Mouse (Mus musculus) intestine, embryonic 16.5 days (tissue): ENCODE data around the gene Mfn1. TPM values are rescaled to one million over a fixed set of nuclear protein-coding genes. Genes with fewer than 3 reads are reported as not detected.

Source experiments
- ATAC-seq: fragments of 200-750 bp; cut with Nextera tagmentation; 2 replicates; pipeline ENCODE4 v1.8.0; 2017; ENCODE audit warnings: moderate TSS enrichment, moderate library complexity
- H3K27ac ChIP-seq: fragments of 300-500 bp; sonication (generic); 2 replicates; pipeline ENCODE4 v1.5.1; 2014; ENCODE audit warnings: mild to moderate bottlenecking, low read length
- H3K27me3 ChIP-seq: fragments of 300-500 bp; sonication (generic); replicated peaks from 2 replicates; pipeline ENCODE4 v1.6.1; 2014; ENCODE audit warnings: low read length, control low read depth, mixed read lengths; ENCODE audit not compliant: control insufficient read depth, insufficient read depth
- H3K36me3 ChIP-seq: fragments of 300-500 bp; sonication (generic); 2 replicates; pipeline ENCODE4 v1.6.1; 2014; ENCODE audit warnings: low read length, control low read depth; ENCODE audit not compliant: control insufficient read depth, insufficient read depth
- H3K4me1 ChIP-seq: fragments of 300-500 bp; sonication (generic); 2 replicates; pipeline ENCODE4 v1.6.1; 2014; ENCODE audit warnings: low read length, control low read depth, mixed read lengths; ENCODE audit not compliant: control insufficient read depth, insufficient read depth
- H3K4me2 ChIP-seq: fragments of 300-500 bp; sonication (generic); 2 replicates; pipeline ENCODE4 v1.6.1; 2014; ENCODE audit warnings: low read depth, low read length, control low read depth
- H3K4me3 ChIP-seq: fragments of 300-500 bp; sonication (generic); 2 replicates; pipeline ENCODE4 v1.5.1; 2014; ENCODE audit warnings: mild to moderate bottlenecking, low read length
- H3K9ac ChIP-seq: fragments of 300-500 bp; sonication (generic); 2 replicates; pipeline ENCODE4 v1.6.1; 2014; ENCODE audit warnings: low read depth, low read length
- H3K9me3 ChIP-seq: fragments of 300-500 bp; sonication (generic); 2 replicates; pipeline ENCODE4 v1.6.1; 2016; ENCODE audit warnings: low read length, control low read depth; ENCODE audit not compliant: control insufficient read depth
- WGBS: fragments of 180-500 bp; shearing (Covaris S2); extraction: QIAGEN DNeasy Blood & Tissue Kit; methylation state at CpG from one replicate; pipeline ENCODE4 v1.1.7; 2014; 5-methylcytosine and 5-hydroxymethylcytosine counted together
- polyA plus RNA-seq: library from polyadenylated mRNA; unstranded; fragments of >200 nt; fragmentation: Nextera tagmentation; extraction: Ambion mirVana; gene quantifications from 2 replicates; pipeline ENCODE4 v1.2.1, GENCODE M21; 2015

The Mfn1 gene
- polyA plus RNA-seq, 1 experiment from 2014 or later = 29.4 TPM

DNA sequence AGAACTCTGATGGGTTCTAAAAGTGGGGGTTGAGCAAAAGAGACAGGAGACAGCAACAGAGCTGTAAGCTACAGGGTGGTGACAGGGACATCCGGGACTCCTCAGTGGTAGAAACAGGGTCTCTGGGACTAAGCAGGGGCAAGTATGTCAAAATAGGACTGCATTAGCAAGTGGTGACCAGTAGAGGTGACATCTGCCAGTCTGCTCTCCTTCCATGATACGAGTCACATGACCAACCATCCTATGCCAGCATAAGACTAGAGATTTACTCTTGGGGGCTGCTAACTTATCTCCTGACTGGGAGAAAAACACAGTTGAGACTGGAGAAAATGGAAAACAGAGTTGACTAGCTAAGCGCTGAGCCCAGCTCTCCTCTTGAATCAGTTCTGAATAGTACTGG, 57.0 kb downstream of the Mfn1 start:
- WGBS = 91% methylated on average over 3 of the region's 3 CpGs
- Histone ChIP-seq H3K27ac (no peak overlapping the region), H3K4me1 (no peaks in the 10 kb centered on the region), H3K27me3 (no peaks in the 10 kb centered on the region), H3K36me3 (peaks cover 3% of the 10 kb centered on the region; the same call in 1 of the 2 replicates), H3K9me3 (no peaks in the 10 kb centered on the region), H3K4me3 (no peak overlapping the region), H3K4me2 (no peak overlapping the region), H3K9ac (no peak overlapping the region)
- ATAC-seq = no peak

DNA sequence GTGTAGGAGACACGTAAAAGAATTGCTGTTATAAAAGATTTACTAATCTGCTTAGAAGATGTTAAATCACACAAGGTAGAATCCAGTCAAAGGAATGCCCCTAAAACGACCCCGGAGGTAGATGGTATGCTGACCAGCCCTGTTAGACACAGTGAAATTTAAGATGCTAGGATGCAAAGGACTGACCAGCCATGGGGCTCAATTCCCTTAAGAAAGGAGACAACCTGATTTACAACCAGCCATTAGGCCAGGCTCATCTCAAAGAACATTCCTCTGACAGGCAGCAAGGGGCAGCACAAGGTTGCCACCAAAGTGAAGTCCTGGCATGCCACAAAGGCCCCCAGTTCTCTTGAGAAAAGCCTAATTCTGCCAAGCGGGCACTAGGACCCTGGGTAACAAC, 65.8 kb downstream of the Mfn1 start:
- WGBS = 49% methylated on average over 4 of the region's 4 CpGs
- Histone ChIP-seq H3K27ac (no peak overlapping the region), H3K4me2 (no peak overlapping the region), H3K4me1 (no peaks in the 10 kb centered on the region), H3K9me3 (no peaks in the 10 kb centered on the region), H3K9ac (no peak overlapping the region), H3K27me3 (no peaks in the 10 kb centered on the region), H3K36me3 (no peaks in the 10 kb centered on the region), H3K4me3 (no peak overlapping the region)
- ATAC-seq = no peak

DNA sequence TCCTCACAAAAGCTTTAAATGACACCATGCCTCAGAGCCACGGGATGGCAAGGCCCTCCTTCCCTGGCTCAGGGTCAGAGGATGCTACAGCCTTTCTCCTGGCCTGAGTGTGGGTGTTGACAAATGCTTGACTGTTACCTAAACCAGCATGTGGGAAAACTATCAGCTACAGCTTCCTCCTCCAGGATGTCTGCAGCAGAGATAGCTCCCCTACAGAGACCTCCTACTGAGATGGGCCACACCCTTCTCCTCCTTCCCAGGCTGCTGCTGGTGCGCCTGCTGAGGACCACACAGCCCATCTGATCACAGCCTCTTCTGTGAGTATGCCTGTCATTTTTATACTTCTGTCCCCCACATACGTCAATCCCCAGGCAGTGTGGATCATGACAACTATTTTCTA, 70.1 kb downstream of the Mfn1 start:
- WGBS = 63% methylated on average over 3 of the region's 3 CpGs
- Histone ChIP-seq H3K4me2 (no peak overlapping the region), H3K9me3 (no peaks in the 10 kb centered on the region), H3K4me1 (no peaks in the 10 kb centered on the region), H3K36me3 (no peaks in the 10 kb centered on the region), H3K27ac (no peak overlapping the region), H3K9ac (no peak overlapping the region), H3K4me3 (no peak overlapping the region), H3K27me3 (no peaks in the 10 kb centered on the region)
- ATAC-seq = no peak

DNA sequence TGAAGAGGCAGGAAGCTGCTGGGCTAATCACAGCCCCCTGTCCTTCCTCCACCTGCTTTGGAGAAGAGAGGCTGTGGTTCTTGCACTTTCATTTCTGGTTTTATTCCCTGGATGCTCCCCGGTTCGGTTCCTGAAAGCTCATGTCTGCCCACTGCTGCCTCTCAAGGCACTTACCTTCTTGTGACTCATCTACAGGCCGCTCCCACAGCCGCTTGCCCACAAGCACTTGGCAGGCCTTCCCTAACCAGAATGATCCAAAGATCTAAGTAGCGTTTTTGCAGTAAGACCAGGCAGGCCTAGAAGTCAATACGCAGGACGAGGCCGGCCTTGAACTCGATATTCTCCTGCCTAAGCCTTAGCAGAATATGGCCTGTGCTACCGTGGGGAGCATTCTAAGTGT, 71.8 kb downstream of the Mfn1 start:
- WGBS = 89% methylated on average over 10 of the region's 10 CpGs

DNA sequence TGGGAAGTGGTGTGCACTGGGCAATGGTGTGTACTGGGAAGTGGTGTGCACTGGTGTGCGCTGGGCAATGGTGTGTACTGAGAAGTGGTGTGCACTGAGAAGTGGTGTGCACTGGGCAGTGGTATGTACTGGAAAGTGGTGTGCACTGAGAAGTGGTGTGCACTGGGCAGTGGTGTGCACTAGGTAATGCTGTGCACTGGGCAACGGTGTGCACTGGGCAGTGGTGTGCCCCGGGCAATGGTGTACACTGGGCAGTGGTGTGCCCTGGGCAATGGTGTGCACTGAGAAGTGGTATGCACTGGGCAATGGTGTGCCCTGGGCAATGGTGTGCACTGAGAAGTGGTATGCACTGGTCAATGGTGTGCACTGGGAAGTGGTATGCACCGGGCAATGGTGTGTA, 80.0 kb downstream of the Mfn1 start:
- Histone ChIP-seq H3K4me2 (no peak overlapping the region), H3K4me1 (no peaks in the 10 kb centered on the region), H3K36me3 (no peaks in the 10 kb centered on the region), H3K4me3 (no peak overlapping the region), H3K9ac (no peak overlapping the region), H3K27ac (no peak overlapping the region), H3K27me3 (no peaks in the 10 kb centered on the region), H3K9me3 (no peaks in the 10 kb centered on the region)
- ATAC-seq = no peak
- 92% methylated on average over 4 of the region's 4 CpGs for WGBS

More for the DNA sequence above, 71.8 kb downstream of the Mfn1 start:
- ATAC-seq = no peak
- Histone ChIP-seq H3K9ac (no peak overlapping the region), H3K4me3 (no peak overlapping the region), H3K27me3 (no peaks in the 10 kb centered on the region), H3K9me3 (no peaks in the 10 kb centered on the region), H3K27ac (no peak overlapping the region), H3K4me2 (no peak overlapping the region), H3K4me1 (no peaks in the 10 kb centered on the region), H3K36me3 (no peaks in the 10 kb centered on the region)

DNA sequence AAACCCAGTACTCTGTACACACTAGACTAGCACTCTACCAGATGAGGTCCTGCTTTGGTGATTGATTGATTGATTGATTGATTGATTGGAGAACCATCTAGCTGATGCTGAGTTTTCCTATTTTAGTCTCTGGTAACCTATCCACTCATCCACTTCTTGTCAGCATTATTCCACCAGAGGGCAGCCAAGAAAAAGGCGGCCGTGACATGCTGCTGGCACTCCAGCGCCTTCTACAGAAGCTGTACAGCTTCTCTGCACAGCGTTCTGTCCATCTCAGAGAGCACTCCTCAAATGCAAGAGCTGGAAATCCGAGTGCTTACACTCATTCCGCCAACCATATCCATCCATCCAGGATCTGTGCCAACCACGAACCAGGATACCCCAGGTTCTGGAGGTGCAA, 81.3 kb downstream of the Mfn1 start:
- Histone ChIP-seq H3K4me1 (no peaks in the 10 kb centered on the region), H3K9ac (no peak overlapping the region), H3K27ac (no peak overlapping the region), H3K36me3 (no peaks in the 10 kb centered on the region), H3K27me3 (no peaks in the 10 kb centered on the region), H3K4me2 (no peak overlapping the region), H3K4me3 (no peak overlapping the region), H3K9me3 (no peaks in the 10 kb centered on the region)
- 18% methylated on average over 7 of the region's 7 CpGs for whole genome bisulfite sequencing
- ATAC-seq = peak; percentile 51

DNA sequence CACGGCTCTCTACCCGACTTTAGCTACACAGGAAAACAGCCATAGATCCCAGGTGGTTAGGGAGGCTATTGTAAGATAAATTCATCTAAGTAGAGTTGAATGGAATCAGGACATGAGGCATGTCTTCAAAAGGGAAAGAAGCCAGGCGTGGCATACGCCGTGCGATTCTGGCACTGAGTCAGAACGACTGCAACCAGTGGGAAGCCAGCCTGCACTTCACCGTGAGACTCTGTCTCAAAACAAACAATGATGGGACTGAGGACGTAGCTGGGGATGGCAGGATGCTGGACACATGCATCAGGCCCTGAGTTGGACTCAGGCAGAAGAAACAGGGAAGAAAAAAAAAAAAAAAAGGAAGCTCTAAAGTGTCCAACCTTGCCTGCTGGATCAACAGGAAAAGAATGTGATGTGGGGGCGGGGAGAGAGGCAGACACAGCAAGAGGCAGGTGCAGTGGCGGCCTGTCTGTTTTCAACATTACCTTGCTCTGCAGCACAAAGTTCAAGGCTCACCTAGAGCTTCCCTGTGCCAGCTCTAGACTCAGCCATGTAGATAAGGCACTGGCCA, 82.4 kb downstream of the Mfn1 start:
- H3K27ac ChIP-seq = no peak overlapping the region
- no peaks in the 10 kb centered on the region for H3K4me1 ChIP-seq
- no peaks in the 10 kb centered on the region for H3K9me3 ChIP-seq
- WGBS = 71% methylated on average over 11 of the region's 11 CpGs
- H3K9ac ChIP-seq = no peak overlapping the region
- H3K27me3 ChIP-seq = no peaks in the 10 kb centered on the region; the same call in 1 of the 2 replicates
- ATAC-seq = no peak
- no peak overlapping the region for H3K4me2 ChIP-seq
- H3K36me3 ChIP-seq = no peaks in the 10 kb centered on the region
- H3K4me3 ChIP-seq = no peak overlapping the region

DNA sequence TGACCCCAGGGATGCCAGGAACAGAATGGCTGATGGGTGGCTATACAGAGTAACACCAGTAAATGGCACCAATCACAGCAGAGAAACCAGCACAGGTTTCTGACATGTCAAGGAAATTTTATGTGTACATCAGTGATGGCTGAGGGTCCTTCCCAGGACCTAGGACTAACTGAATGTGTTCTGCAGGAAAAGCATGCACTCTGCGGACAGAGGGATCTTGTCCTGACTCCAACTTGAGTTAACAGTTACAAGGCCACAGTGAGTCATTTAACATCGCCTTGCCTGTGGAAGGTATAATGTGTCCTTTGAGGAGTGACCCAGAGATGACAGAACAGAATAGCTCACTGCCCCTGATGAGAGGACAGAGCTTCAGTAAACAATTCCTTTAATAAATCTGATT, 85.5 kb downstream of the Mfn1 start:
- no peak overlapping the region for H3K4me2 ChIP-seq
- WGBS = 64% methylated on average over 2 of the region's 2 CpGs
- H3K9ac ChIP-seq = no peak overlapping the region
- no peaks in the 10 kb centered on the region for H3K4me1 ChIP-seq
- H3K4me3 ChIP-seq = no peak overlapping the region
- no peak overlapping the region for H3K27ac ChIP-seq
- no peaks in the 10 kb centered on the region; the same call in 1 of the 2 replicates for H3K27me3 ChIP-seq
- no peaks in the 10 kb centered on the region for H3K36me3 ChIP-seq
- ATAC-seq = no peak
- no peaks in the 10 kb centered on the region for H3K9me3 ChIP-seq

DNA sequence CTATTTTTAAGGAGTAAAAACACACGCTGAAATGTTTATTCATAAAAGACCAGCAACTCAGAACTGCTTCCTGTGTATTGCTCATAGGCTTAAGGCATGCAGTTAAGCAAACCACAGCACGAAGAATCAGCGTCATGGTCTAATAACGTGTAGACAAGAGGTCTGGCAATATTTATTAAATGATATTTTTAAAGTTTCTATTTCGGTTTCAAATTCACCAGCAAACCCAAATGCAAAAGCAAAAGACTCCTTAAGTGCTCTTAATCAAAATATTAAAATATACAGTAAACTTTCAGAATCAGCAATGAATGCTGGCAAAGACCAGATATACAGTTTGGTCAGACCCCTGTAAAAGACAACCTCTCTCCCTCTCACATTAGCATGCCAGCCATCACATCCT, 86.1 kb downstream of the Mfn1 start:
- ATAC-seq = no peak
- Histone ChIP-seq H3K4me1 (no peaks in the 10 kb centered on the region), H3K4me2 (peak overlapping the region; percentile 71), H3K27ac (no peak overlapping the region), H3K36me3 (no peaks in the 10 kb centered on the region), H3K9ac (no peak overlapping the region), H3K9me3 (no peaks in the 10 kb centered on the region), H3K27me3 (no peaks in the 10 kb centered on the region; the same call in 1 of the 2 replicates), H3K4me3 (peak overlapping the region; percentile 66)
- 38% methylated on average over 5 of the region's 5 CpGs for WGBS

DNA sequence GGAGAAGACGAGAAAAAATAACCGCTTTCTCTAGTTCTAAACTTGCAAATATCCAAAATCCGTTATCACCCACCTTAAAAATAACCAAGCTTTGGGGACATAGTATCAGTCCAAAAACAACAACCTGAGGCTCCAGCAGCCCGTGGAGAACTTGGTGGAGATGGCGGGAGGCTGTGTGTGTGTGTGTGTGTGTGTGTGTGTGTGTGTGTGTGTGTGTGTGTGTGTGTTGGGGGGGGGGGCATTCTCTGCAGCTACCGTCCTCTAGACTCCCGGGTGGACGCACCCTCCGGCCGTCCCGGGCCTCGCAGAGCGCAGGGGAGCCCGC, 86.7 kb downstream of the Mfn1 start:
- no peak overlapping the region for H3K27ac ChIP-seq

More for the DNA sequence above, 86.7 kb downstream of the Mfn1 start:
- 14% methylated on average over 11 of the region's 14 CpGs for WGBS
- Histone ChIP-seq H3K4me1 (no peaks in the 10 kb centered on the region), H3K36me3 (no peaks in the 10 kb centered on the region), H3K9ac (peak overlapping the region; percentile 80), H3K27me3 (no peaks in the 10 kb centered on the region; the same call in 1 of the 2 replicates), H3K4me3 (peak overlapping the region; percentile 66), H3K9me3 (no peaks in the 10 kb centered on the region), H3K4me2 (peak overlapping the region; percentile 71)
- no peak; the same call in 1 of the 2 replicates for ATAC-seq
